ENCODE assay signal across 11 mouse cellular contexts in the genomic region with DNA sequence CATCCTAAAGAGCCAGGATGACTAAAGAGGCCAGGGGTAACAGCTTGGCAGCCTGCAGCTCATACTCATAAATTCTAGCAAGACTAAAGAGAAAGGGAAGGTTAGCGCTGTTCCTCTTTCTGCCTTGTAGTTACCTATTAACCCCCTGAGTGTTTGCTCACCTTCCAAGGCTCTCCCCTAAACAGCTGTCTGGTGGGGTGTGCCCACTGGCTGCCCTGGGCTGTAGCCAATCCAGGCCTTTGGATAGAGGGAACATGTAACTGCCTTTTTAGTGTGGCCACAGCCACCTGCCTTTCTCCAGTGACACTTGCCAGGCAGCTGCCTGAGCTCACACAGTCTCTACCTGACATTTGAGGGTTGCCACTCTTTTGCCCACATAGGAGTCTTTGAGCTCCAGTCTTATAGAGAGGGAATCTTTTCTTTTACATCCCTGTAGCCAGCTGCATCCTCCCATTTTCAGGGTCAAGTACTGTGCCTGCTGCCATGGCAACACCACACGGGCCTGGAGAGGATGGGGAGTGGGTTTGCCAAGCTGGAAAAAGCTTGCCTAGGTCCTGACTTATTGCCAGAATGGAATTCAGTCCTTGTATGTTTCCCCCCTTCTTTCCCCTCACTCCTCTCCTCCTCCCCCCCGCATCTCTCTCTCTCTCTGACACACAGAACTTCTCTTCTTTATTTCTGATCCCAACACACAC. TPM values are rescaled to one million over a fixed set of nuclear protein-coding genes. Genes with fewer than 3 reads are reported as not detected.
DNase-seq lines count a peak whose midpoint lies in the region; ATAC-seq and TF ChIP-seq lines count a peak whose summit lies in the region.
"Had no signal": no experiment of that assay in that cellular context is flagged by ENCODE, and none has a peak within 500 bp of the region (broad histone marks: within the 10 kb centered on the region; RNA-seq: fewer than 3 reads in every experiment).

No protein-coding gene starts in this region.

- H3K27ac ChIP-seq in limb, embryonic 12.5 days = no peak overlapping the region
- no peak overlapping the region for H3K27ac ChIP-seq in limb, embryonic 10.5 days
- no peak overlapping the region for H3K27ac ChIP-seq in heart, postnatal 0 days (ENCODE audit: low read depth)
- no peak overlapping the region for H3K27ac ChIP-seq in liver, postnatal 0 days (ENCODE audit: low read depth)
- H3K27ac ChIP-seq: layer of hippocampus, adult 2 months; limb, embryonic 13.5 days had no signal

- ATAC-seq in limb, embryonic 12.5 days (ENCODE audit: insufficient number of reproducible peaks, insufficient read depth, low FRiP score, low TSS enrichment, low read depth) = no peak
- ATAC-seq in heart, postnatal 0 days (ENCODE audit: insufficient read depth, low read depth) = no peak
- peak; percentile 74 for ATAC-seq in liver, postnatal 0 days

- no peak overlapping the region for H3K4me3 ChIP-seq in limb, embryonic 12.5 days (replicated peaks)
- no peak overlapping the region for H3K4me3 ChIP-seq in limb, embryonic 10.5 days
- no peak overlapping the region for H3K4me3 ChIP-seq in heart, postnatal 0 days (ENCODE audit: low read depth, low read length)
- no peak overlapping the region for H3K4me3 ChIP-seq in liver, postnatal 0 days (ENCODE audit: low read depth, low read length)
- H3K4me3 ChIP-seq: layer of hippocampus, adult 2 months had no signal

- no peaks in the 10 kb centered on the region for H3K36me3 ChIP-seq in limb, embryonic 12.5 days
- no peaks in the 10 kb centered on the region for H3K36me3 ChIP-seq in limb, embryonic 10.5 days
- H3K36me3 ChIP-seq in heart, postnatal 0 days (replicated peaks; ENCODE audit: control insufficient read depth, insufficient read depth, low read length) = peaks cover 9% of the 10 kb centered on the region
- H3K36me3 ChIP-seq in liver, postnatal 0 days (replicated peaks; ENCODE audit: insufficient read depth, low read length) = no peaks in the 10 kb centered on the region
- H3K36me3 ChIP-seq: limb, embryonic 13.5 days had no signal

- TF ChIP-seq EP300 in heart, postnatal 0 days (IDR thresholded peaks at IDR 0.05; ENCODE audit: low read depth) = no peak
- no peak for TF ChIP-seq EP300 in liver, postnatal 0 days (IDR thresholded peaks at IDR 0.05; ENCODE audit: low read depth)

- H3K4me1 ChIP-seq in limb, embryonic 12.5 days (replicated peaks) = peaks cover 36% of the 10 kb centered on the region
- H3K4me1 ChIP-seq in limb, embryonic 10.5 days = peaks cover 34% of the 10 kb centered on the region
- peaks cover 14% of the 10 kb centered on the region; the same call in 1 of the 2 replicates for H3K4me1 ChIP-seq in heart, postnatal 0 days (ENCODE audit: control insufficient read depth, insufficient read depth)
- H3K4me1 ChIP-seq in liver, postnatal 0 days (ENCODE audit: insufficient read depth) = peaks cover 25% of the 10 kb centered on the region

- no peak for TF ChIP-seq CTCF in heart, postnatal 0 days (IDR thresholded peaks at IDR 0.05; ENCODE audit: low read depth)
- TF ChIP-seq CTCF in liver, postnatal 0 days (IDR thresholded peaks at IDR 0.05; ENCODE audit: low read depth) = no peak

- DNase-seq in heart, adult 11 months = peak; percentile 86
- DNase-seq in heart, adult 18-20 months = no peak
- DNase-seq in limb, embryonic 10.5 days (ENCODE audit: low spot score) = no peak
- DNase-seq in heart, postnatal 0 days (ENCODE audit: low spot score) = no peak
- DNase-seq in liver, postnatal 0 days = peak; percentile 53
- DNase-seq in retina, postnatal 1 day = no peak
- no peak for DNase-seq in yolk sac, embryonic 10.5 days (ENCODE audit: low spot score)
- DNase-seq: adrenal gland, postnatal 14 days had no signal

- H3K4me2 ChIP-seq in limb, embryonic 12.5 days = 0 out of 2 replicates have a peak overlapping the region, but pooled peaks have one; percentile 4
- peak overlapping the region; percentile 76 for H3K4me2 ChIP-seq in heart, postnatal 0 days (ENCODE audit: low read depth, low read length)
- no peak overlapping the region; the same call in 1 of the 2 replicates for H3K4me2 ChIP-seq in liver, postnatal 0 days (ENCODE audit: low read depth, low read length)

- peaks cover 90% of the 10 kb centered on the region for H3K27me3 ChIP-seq in limb, embryonic 12.5 days
- peaks cover 96% of the 10 kb centered on the region for H3K27me3 ChIP-seq in limb, embryonic 10.5 days (ENCODE audit: low read depth, poor library complexity, severe bottlenecking)
- H3K27me3 ChIP-seq in heart, postnatal 0 days (ENCODE audit: control insufficient read depth, insufficient read depth, low read length) = peaks cover 63% of the 10 kb centered on the region
- peaks cover 54% of the 10 kb centered on the region for H3K27me3 ChIP-seq in liver, postnatal 0 days (ENCODE audit: insufficient read depth, low read length)

- H3K9me3 ChIP-seq in limb, embryonic 12.5 days = no peaks in the 10 kb centered on the region
- H3K9me3 ChIP-seq in limb, embryonic 10.5 days (replicated peaks) = no peaks in the 10 kb centered on the region
- H3K9me3 ChIP-seq in heart, postnatal 0 days (replicated peaks; ENCODE audit: control insufficient read depth, low read length) = no peaks in the 10 kb centered on the region
- H3K9me3 ChIP-seq in liver, postnatal 0 days (ENCODE audit: low read length) = no peaks in the 10 kb centered on the region
- H3K9me3 ChIP-seq: limb, embryonic 13.5 days had no signal

- no peak overlapping the region for H3K9ac ChIP-seq in limb, embryonic 12.5 days (replicated peaks)
- no peak overlapping the region for H3K9ac ChIP-seq in heart, postnatal 0 days (replicated peaks; ENCODE audit: low read depth, low read length)
- no peak overlapping the region for H3K9ac ChIP-seq in liver, postnatal 0 days (replicated peaks)
- H3K9ac ChIP-seq: limb, embryonic 13.5 days had no signal

- WGBS in limb, embryonic 12.5 days = 52% methylated on average over 3 of the region's 3 CpGs
- WGBS in limb, embryonic 10.5 days = 59% methylated on average over 3 of the region's 3 CpGs
- WGBS in heart, postnatal 0 days = 61% methylated on average over 3 of the region's 3 CpGs
- 46% methylated on average over 3 of the region's 3 CpGs for WGBS in liver, postnatal 0 days (ENCODE audit: insufficient replicate concordance)

RNA-seq across cellular contexts. Expression of gene Dll4, which starts 3.7 kb away (rescaled TPM):
- total RNA-seq in heart, adult 18-20 months (2021) = 10 to 100 TPM; 13.3 to 19.6 TPM
- polyA plus RNA-seq in limb, embryonic 12.5 days (2016; fragmentation: Nextera tagmentation; extraction: Ambion mirVana) = 4.8 and 5.3 TPM in 2 replicates
- 5.3 and 6.0 TPM in 2 replicates for polyA plus RNA-seq in limb, embryonic 10.5 days (2016; fragmentation: Nextera tagmentation; extraction: Ambion mirVana)
- 5.0 and 6.6 TPM in 2 replicates for total RNA-seq in heart, postnatal 0 days (2014; rRNA removed; ENCODE audit: low replicate concordance)
- polyA plus RNA-seq in heart, postnatal 0 days (2015; fragmentation: Nextera tagmentation; extraction: Ambion mirVana) = 5.7 and 6.2 TPM in 2 replicates
- polyA plus RNA-seq in liver, postnatal 0 days (2015; fragmentation: Nextera tagmentation; extraction: Ambion mirVana) = 1.8 and 1.9 TPM in 2 replicates

RNA-seq across cellular contexts. Expression of gene Chac1, which starts 21.8 kb away (rescaled TPM):
- total RNA-seq in heart, adult 18-20 months (2021) = 1 to 10 TPM; 4.0 to 7.0 TPM
- polyA plus RNA-seq in limb, embryonic 12.5 days (2016; fragmentation: Nextera tagmentation; extraction: Ambion mirVana) = 0.45 and 0.68 TPM in 2 replicates
- 0.62 and 0.86 TPM in 2 replicates for polyA plus RNA-seq in limb, embryonic 10.5 days (2016; fragmentation: Nextera tagmentation; extraction: Ambion mirVana)
- 0.11 and 0.27 TPM in 2 replicates for total RNA-seq in heart, postnatal 0 days (2014; rRNA removed; ENCODE audit: low replicate concordance)
- 0.30 and 0.52 TPM in 2 replicates for polyA plus RNA-seq in heart, postnatal 0 days (2015; fragmentation: Nextera tagmentation; extraction: Ambion mirVana)
- polyA plus RNA-seq in liver, postnatal 0 days (2015; fragmentation: Nextera tagmentation; extraction: Ambion mirVana) = 0.35 and 0.36 TPM in 2 replicates

RNA-seq across cellular contexts. Expression of gene Vps18, which starts 40.7 kb away (rescaled TPM):
- total RNA-seq in heart, adult 18-20 months (2021) = 10 to 100 TPM; 13.2 to 13.5 TPM
- 23.8 and 24.6 TPM in 2 replicates for polyA plus RNA-seq in limb, embryonic 12.5 days (2016; fragmentation: Nextera tagmentation; extraction: Ambion mirVana)
- polyA plus RNA-seq in limb, embryonic 10.5 days (2016; fragmentation: Nextera tagmentation; extraction: Ambion mirVana) = 23.0 and 26.9 TPM in 2 replicates
- 14.3 and 16.2 TPM in 2 replicates for total RNA-seq in heart, postnatal 0 days (2014; rRNA removed; ENCODE audit: low replicate concordance)
- 8.0 and 8.3 TPM in 2 replicates for polyA plus RNA-seq in heart, postnatal 0 days (2015; fragmentation: Nextera tagmentation; extraction: Ambion mirVana)
- 4.7 TPM in 2 replicates for polyA plus RNA-seq in liver, postnatal 0 days (2015; fragmentation: Nextera tagmentation; extraction: Ambion mirVana)

RNA-seq across cellular contexts. Expression of gene Rhov, which starts 58.2 kb away (rescaled TPM):
- total RNA-seq in heart, adult 18-20 months (2021) = not detected
- 8.5 TPM in 2 replicates for polyA plus RNA-seq in limb, embryonic 12.5 days (2016; fragmentation: Nextera tagmentation; extraction: Ambion mirVana)
- 2.7 and 7.6 TPM in 2 replicates for polyA plus RNA-seq in limb, embryonic 10.5 days (2016; fragmentation: Nextera tagmentation; extraction: Ambion mirVana)
- total RNA-seq in heart, postnatal 0 days (2014; rRNA removed; ENCODE audit: low replicate concordance) = 3.4 TPM in 1 of 2 replicates, not detected in the other
- 0.19 TPM in 1 of 2 replicates, not detected in the other for polyA plus RNA-seq in heart, postnatal 0 days (2015; fragmentation: Nextera tagmentation; extraction: Ambion mirVana)
- polyA plus RNA-seq in liver, postnatal 0 days (2015; fragmentation: Nextera tagmentation; extraction: Ambion mirVana) = not detected in 2 replicates
- total RNA-seq: adrenal gland, postnatal 14 days had no signal

Comparison
In these comparisons a context has a peak if more than half of its experiments do, and no peak if none do; other contexts are left out.
1. DNase-seq: peak in heart, adult 11 months (single experiment) and liver, postnatal 0 days (single experiment); none in heart, adult 18-20 months (0 of 2), limb, embryonic 10.5 days (single experiment), heart, postnatal 0 days (single experiment), retina, postnatal 1 day (single experiment) and yolk sac, embryonic 10.5 days (single experiment).